Mouse (Mus musculus) liver, adult (tissue): Measurements from ENCODE around the gene Cox8a.

Source experiments
- GATA4 ChIP-seq: IDR thresholded peaks from 2 replicates; pipeline ENCODE4 v1.6.1; 2014; ENCODE audit warnings: mild to moderate bottlenecking, low read length; ENCODE audit not compliant: insufficient replicate concordance

Cox8a gene

GRCm38 (mm10) chr19:7236011-7236410 lies 18.6 kb upstream of the Cox8a start:
- TF ChIP-seq GATA4 = no peak

DNA sequence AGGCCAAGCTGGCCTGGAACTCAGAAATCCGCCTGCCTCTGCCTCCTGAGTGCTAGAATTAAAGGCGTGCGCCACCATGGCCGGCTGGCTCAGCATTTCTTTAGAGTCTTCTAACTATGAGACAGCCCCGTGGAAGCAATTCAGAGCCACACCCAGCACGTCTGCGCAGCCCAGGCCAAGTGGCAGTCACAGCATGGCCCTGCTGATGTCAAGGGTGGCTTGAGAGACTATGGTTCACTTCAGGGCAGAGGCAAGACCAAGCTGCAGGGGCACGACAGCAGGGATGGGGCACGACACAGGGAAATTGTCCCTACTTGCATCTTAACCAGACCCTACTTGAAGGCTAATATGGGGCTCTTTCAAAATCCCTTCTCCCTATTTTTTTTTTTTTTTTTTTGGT lies 18.0 kb upstream of the Cox8a start:
- TF ChIP-seq GATA4 = no peak

DNA sequence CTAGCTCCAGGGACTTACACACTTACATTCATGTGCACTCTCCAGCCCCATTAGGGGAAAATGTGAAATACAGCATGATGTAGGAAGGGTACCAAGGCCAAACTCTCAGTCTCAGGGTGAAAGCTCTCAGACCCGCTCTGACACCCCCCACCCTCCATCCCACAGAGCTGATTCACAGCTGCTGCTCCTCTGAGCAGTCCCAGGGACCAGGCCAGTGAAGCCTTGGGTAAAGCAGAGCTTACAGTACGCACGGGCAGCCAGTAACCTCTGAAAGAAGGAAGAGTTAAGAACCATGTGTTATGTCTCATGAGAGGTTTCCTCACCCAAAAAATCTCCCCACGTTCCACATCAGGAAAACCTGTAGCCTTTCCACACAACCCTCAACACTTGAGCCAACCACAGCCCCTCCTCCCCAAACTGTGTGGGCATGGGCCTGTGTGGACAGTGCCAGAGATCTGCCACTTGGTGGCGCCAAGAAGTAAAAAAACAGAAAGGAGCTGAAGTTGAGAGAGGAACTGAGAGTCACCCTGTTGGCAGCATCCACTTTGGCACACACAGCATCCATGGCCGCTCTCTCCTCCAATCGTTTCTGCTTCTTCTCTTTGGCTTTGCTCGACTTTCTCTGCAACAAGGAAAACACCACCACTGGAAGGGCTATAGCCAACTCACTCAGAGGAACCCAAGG lies 17.3 kb upstream of the Cox8a start:
- no peak for TF ChIP-seq GATA4

DNA sequence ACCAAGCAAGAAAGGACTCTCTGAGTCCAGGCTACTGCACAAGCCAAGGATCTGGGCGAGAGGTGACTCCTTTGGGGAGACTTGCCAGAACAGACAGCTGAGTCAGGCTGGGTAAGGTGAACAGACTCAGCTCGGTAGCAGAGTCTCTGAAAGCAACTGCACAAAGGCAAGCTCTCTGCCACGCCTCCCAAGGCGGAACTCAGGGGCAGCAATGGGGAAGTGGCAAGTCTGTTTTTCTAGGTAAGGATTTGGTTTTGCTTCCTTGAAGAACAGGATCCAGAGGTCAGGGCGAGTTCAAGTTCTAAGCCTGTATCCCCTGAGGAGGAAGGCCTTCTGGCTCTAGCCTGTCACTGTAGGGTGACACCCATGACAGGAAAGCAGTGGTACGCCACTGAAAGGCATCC lies 9.1 kb upstream of the Cox8a start:
- no peak for TF ChIP-seq GATA4

DNA sequence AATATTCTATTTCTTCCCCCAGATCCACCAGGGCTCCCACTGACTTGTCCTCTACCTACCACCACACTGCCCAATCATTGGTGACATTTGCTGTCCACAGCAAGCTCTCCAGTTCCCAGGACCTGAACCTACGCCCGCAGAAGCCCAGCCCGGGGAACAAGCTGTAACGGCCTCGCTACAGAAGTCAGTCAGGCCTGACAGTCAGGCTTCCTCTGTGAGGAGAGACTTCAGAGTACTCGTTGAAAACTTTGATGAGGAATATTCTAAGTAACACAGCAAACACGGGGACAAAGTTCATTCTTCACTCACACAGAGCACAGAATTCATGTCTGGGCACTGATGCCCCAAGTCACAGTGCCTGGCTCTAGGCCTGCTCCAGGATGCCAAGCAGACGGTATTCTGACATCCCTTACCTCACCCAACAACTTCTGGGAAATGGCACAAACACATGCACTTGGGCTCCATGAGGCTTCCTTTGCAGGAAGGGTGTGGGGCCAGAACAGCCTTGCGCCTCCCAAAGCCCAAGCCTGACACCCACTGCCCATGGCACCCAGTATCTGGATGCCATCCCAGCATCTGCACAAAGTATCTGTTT lies 7.8 kb upstream of the Cox8a start:
- no peak for TF ChIP-seq GATA4

DNA sequence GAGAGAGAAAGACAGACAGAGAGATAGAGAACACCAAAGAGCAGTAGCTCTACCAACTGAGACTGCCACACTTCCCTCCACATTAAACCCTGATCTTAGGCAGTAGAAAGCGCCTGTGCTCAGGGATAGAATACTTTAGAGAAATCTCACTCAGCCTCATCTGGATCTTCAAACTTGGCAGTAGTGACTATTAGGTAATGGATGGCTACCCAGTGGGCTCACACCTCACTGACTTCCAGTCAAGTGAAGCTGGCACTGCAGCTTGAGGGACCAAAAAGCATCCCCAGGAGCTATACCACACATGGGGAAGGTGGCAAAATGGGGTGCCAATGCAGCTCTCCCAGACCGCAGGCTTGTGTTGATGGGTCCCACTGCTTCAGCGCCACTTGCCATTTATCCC lies 6.8 kb upstream of the Cox8a start:
- TF ChIP-seq GATA4 = no peak

GRCm38 (mm10) chr19:7223488-7223887 lies 6.1 kb upstream of the Cox8a start:
- TF ChIP-seq GATA4 = no peak

DNA sequence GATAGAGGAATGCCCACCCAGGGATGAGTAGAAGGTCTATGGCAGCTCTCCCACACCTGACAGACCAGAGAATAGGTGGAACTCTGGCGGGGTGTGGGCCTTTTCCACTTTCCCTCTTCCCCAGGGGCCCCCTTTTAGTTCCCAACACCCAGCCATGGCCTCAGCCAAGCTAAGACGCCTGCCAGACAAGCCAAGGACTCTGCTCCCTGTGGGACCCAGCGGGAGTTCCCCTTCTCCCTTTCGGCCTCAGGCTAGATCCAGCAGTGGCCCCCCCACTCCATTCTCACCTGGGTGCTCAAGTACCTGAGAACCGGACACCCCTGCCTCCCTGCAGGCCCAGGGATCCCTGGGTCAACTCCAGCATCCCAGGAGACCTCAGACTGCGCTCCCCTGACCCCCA lies 4.8 kb upstream of the Cox8a start:
- TF ChIP-seq GATA4 = no peak

DNA sequence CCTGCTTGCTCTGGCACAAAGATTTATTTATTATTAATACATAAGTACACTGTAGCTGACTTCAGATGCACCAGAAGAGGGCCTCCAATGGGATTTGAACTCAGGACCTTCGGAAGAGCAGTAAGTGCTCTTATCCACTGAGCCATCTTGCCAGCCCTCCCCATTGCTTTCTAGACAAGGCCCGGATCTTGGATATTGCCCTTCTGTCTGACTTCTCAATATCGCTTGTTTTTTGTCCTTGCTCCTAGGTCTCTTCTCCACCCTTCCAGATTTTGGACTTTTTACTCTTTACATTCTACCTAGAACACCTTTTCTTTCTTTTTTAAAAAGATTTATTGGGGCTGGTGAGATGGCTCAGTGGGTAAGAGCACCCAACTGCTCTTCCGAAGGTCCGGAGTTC lies 1.3 kb upstream of the Cox8a start:
- TF ChIP-seq GATA4 = no peak

DNA sequence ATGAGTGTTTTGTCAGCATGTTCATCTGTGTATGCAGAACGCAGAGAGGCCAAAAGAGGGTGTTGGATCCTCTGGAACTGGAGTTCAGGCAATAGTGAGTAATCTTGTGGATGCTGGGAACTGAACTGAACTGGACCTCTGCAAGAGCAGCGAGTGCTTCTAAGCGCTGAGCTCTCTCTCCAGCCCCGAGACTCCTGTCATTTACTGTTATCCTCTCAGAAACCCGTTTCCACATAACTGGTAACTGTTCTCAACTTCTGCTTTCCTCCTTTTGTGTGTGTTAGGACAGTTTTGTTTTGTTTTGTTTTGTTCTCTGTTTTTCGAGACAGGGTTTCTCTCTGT lies 481 bp upstream of the Cox8a start:
- TF ChIP-seq GATA4 = no peak

- no peak for TF ChIP-seq GATA4
These were observed 2.9 kb downstream of the Cox8a start for GRCm38 (mm10) chr19:7214484-7214883.

DNA sequence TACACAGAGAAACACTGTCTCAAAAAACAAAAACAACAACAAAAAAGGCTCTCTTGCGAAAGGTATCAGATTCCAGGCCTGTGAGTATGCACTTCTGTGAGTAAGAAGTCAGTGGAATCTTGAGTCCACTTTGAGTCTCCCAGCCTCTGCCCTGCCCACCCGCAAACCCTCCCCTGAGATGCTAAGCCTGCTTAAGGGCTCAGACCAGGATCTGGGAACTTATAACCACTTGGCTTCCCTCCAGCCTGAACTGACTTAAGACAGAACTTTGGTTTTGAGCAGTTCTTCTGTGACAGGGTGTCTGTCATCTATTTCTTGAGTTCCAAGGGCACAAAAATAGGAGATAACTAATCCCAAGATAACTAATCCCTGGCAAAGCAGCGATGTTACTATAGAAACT lies 4.4 kb downstream of the Cox8a start:
- TF ChIP-seq GATA4 = no peak

DNA sequence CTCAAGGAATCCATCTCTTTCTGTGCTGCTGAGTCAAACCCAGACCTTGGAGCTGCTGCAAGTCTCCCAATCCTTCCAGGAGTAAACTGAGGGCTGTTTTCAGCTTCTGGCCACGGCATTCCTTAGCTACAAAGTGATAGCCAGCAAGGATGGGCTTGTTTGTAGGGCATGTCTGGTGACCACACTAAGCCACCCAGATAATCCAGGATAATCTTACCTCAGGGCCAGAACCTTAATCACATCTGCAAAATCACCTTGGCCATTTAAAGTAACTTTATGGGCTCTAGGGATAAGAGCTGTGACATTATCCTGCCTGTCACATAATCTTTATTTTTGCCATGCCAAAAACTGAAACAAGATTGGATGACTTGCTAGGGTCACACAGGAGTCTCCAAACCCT lies 5.2 kb downstream of the Cox8a start:
- TF ChIP-seq GATA4 = no peak

- TF ChIP-seq GATA4 = no peak
These were observed 7.3 kb downstream of the Cox8a start for GRCm38 (mm10) chr19:7209907-7210646.

GRCm38 (mm10) chr19:7205753-7206736 lies 11.4 kb downstream of the Cox8a start, which contains the start of gene Otub1:
Otub1 (minus strand) TSS chr19:7206316.
- no peak for TF ChIP-seq GATA4

DNA sequence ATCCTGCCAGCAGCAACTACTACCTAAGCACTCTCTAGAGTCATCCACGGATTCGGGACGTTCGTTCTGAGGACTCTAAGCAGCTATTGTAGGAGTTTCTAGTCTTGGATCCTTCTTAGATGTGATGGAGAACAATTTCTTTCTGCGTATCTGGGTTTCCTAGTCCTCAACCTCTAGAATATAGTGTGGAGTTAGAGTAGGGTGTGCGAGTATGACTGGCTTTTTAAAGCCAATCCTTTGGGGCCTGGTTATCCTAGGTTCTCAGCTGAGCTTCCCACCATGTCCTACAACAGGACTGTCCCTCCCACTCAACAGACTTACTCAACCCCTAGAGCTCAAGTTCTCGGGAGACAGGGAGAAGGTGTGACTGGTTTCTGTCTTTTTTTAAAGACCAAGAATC lies 12.1 kb downstream of the Cox8a start:
- no peak for TF ChIP-seq GATA4

DNA sequence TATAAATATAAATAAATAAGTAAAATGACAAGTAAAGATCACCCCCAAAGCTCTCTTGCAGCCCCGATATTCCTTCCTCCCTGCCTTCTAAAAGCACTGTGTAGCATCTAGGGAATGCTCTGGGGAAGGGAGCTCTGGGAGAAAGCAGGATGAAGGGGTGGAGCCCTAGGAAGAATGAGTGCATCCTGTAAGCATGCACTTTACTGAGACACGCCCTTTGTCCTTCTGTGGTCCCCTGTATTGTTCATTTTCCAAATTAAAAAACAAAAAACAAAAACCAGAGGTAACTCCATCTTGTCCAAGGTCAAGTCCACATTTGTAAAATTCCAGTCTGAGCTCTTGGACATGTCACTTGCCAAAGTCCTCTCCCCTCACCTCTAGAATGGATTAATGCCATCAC lies 12.5 kb downstream of the Cox8a start:
- TF ChIP-seq GATA4 = no peak
